Mouse (Mus musculus): Measurements from ENCODE around the gene Steap3.

The Steap3 gene

GRCm38 (mm10) chr1:120154232-120154631, 118.3 kb downstream of the Steap3 start:
- DNase-seq (ENCODE audit: inconsistent ontology term): no peak

- DNase-seq (ENCODE audit: inconsistent ontology term): no peak
Observed at GRCm38 (mm10) chr1:120146994-120147393, 125.5 kb downstream of the Steap3 start.

- DNase-seq (ENCODE audit: inconsistent ontology term): peak; percentile 55
Observed at GRCm38 (mm10) chr1:120145527-120146216, 126.8 kb downstream of the Steap3 start.

GRCm38 (mm10) chr1:120142551-120142950, 130.0 kb downstream of the Steap3 start:
- DNase-seq (ENCODE audit: inconsistent ontology term): no peak

All from Muller cell, postnatal 12 days (primary cell).